Mouse (Mus musculus) 3134 (cell line): ENCODE data around the gene Olfr312.
A peak's percentile ranks its signal among the peaks of the same experiment; 100 is the strongest.

Experiments
- DNase-seq: peaks from one replicate; pipeline ENCODE4 v3.0.0-alpha.2; 2011; ENCODE audit warnings: low spot score; ENCODE audit not compliant: insufficient read length; ENCODE audit errors: extremely low read depth

Gene Olfr312

GRCm38 (mm10) chr11:58849731-58850130, 20.7 kb downstream of the Olfr312 start:
- no peak for DNase-seq

- DNase-seq = no peak
These were observed 31.7 kb downstream of the Olfr312 start for GRCm38 (mm10) chr11:58860744-58861143.

- DNase-seq = peak; percentile 77
These were observed 38.3 kb downstream of the Olfr312 start, which contains the start of gene 2810021J22Rik for GRCm38 (mm10) chr11:58867039-58867953. Gene 2810021J22Rik, plus strand, starts transcription at chr11:58867216.

- DNase-seq = no peak
These were observed 38.9 kb downstream of the Olfr312 start for GRCm38 (mm10) chr11:58867954-58868330.

- no peak for DNase-seq
These were observed 41.9 kb downstream of the Olfr312 start for GRCm38 (mm10) chr11:58870961-58871360.

- no peak for DNase-seq
These were observed 54.7 kb downstream of the Olfr312 start for GRCm38 (mm10) chr11:58883756-58884155.
